Mouse (Mus musculus) liver, embryonic 14.5 days (tissue): ENCODE results near the gene Slc26a9.

ENCODE experiments used
- CTCF ChIP-seq: IDR thresholded peaks from 2 replicates; pipeline ENCODE4 v1.5.1; 2016; ENCODE audit warnings: antibody characterized with exemption, low read depth, control low read depth
- EP300 ChIP-seq: IDR thresholded peaks from 2 replicates; pipeline ENCODE4 v1.6.1; 2016; ENCODE audit warnings: antibody characterized with exemption, low read depth

- TF ChIP-seq CTCF: no peak
- no peak for TF ChIP-seq EP300
These were observed 4.2 kb upstream of the Slc26a9 start for GRCm38 (mm10) chr1:131739481-131740160.
